Mouse (Mus musculus) heart, embryonic 13.5 days (tissue): Measurements from ENCODE around the gene Fpr2. TPM values are rescaled to one million over a fixed set of nuclear protein-coding genes. Genes with fewer than 3 reads are reported as not detected.

Experiments
- ATAC-seq: fragments of 200-750 bp; cut with Nextera tagmentation; 2 replicates; pipeline ENCODE4 v1.8.0; 2017; ENCODE audit warnings: moderate TSS enrichment; ENCODE audit not compliant: insufficient number of reproducible peaks, low FRiP score, low TSS enrichment; ENCODE audit errors: extremely low read depth
- H3K27ac ChIP-seq: fragments of 300-500 bp; sonication (generic); replicated peaks from 2 replicates; pipeline ENCODE4 v1.5.1; 2015; ENCODE audit warnings: moderate library complexity, mild to moderate bottlenecking, inconsistent platforms
- H3K27me3 ChIP-seq: fragments of 300-500 bp; sonication (generic); replicated peaks from 2 replicates; pipeline ENCODE4 v1.6.1; 2015; ENCODE audit warnings: mild to moderate bottlenecking, inconsistent platforms
- H3K36me3 ChIP-seq: fragments of 300-500 bp; sonication (generic); 2 replicates; pipeline ENCODE4 v1.6.1; 2015; ENCODE audit warnings: mild to moderate bottlenecking, inconsistent platforms
- H3K4me1 ChIP-seq: fragments of 300-500 bp; sonication (generic); 2 replicates; pipeline ENCODE4 v1.6.1; 2015; ENCODE audit warnings: inconsistent platforms
- H3K4me2 ChIP-seq: fragments of 300-500 bp; sonication (generic); 2 replicates; pipeline ENCODE4 v1.6.1; 2015; ENCODE audit warnings: inconsistent platforms, mild to moderate bottlenecking, moderate library complexity
- H3K4me3 ChIP-seq: fragments of 300-500 bp; sonication (generic); 2 replicates; pipeline ENCODE4 v1.5.1; 2015; ENCODE audit warnings: moderate library complexity, mild to moderate bottlenecking, inconsistent platforms
- H3K9ac ChIP-seq: fragments of 300-500 bp; sonication (generic); 2 replicates; pipeline ENCODE4 v1.6.1; 2015; ENCODE audit warnings: inconsistent platforms, mild to moderate bottlenecking, moderate library complexity
- H3K9me3 ChIP-seq: fragments of 300-500 bp; sonication (generic); 2 replicates; pipeline ENCODE4 v1.6.1; 2016; ENCODE audit warnings: inconsistent platforms
- WGBS: fragments of 180-500 bp; shearing (Covaris S2); methylation state at CpG from one replicate; pipeline ENCODE4 v1.1.7; 2015; ENCODE audit warnings: mixed read lengths; 5-methylcytosine and 5-hydroxymethylcytosine counted together
- polyA plus RNA-seq: library from polyadenylated mRNA; unstranded; fragments of >200 nt; fragmentation: Nextera tagmentation; extraction: Ambion mirVana; gene quantifications from 2 replicates; pipeline ENCODE4 v1.2.1, GENCODE M21; 2015

Gene Fpr2
- polyA plus RNA-seq, 1 experiment from 2014 or later = not detected

DNA sequence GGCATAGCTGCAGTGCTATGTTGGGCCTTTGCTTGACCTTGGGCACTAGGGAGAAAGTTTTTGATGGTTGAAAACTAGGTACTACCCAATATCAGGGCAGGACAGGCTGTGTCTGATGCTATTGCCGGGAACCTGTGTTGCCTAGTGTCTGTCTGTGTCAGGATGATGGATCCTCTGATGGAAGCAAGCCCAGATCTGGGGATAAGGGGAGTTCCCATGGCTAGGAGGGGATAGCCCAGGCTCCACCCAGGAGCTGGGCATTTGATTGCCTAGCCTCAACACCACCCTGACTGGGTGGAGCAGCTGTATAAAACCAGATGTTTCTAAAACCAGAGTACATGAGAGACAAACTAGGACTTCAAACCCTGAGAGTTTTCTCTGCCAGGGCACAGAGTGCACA is 31.0 kb upstream of the Fpr2 start:
- Histone ChIP-seq H3K27me3 (no peaks in the 10 kb centered on the region), H3K36me3 (peaks cover 6% of the 10 kb centered on the region; the same call in 1 of the 2 replicates), H3K4me1 (no peaks in the 10 kb centered on the region), H3K4me3 (no peak overlapping the region), H3K4me2 (no peak overlapping the region), H3K9ac (no peak overlapping the region), H3K9me3 (no peaks in the 10 kb centered on the region), H3K27ac (no peak overlapping the region)
- WGBS = 66% methylated on average over 1 of the region's 1 CpGs
- ATAC-seq = no peak

DNA sequence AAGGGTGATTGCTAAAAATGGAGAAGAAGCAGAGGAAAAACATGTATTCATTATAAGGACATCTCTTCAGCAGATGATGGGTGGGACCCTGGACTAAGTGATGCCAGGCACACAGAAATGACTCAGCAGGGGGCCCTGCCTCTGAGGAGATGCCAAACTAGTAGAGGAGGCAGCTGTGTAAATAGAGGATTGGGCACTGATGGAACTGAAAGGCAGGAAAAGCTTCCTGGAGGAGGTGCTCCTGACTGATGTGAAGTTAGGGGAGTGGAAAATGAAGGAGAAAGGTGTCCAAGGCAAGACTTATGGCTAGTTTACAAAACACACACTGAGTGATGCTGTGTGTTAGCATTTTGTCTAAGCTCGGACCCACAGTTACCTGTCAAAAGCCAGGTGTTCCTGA is 30.2 kb upstream of the Fpr2 start:
- no peak for ATAC-seq
- Histone ChIP-seq H3K36me3 (peaks cover 8% of the 10 kb centered on the region), H3K9me3 (no peaks in the 10 kb centered on the region), H3K4me1 (no peaks in the 10 kb centered on the region), H3K27ac (no peak overlapping the region), H3K9ac (no peak overlapping the region), H3K27me3 (no peaks in the 10 kb centered on the region), H3K4me2 (no peak overlapping the region), H3K4me3 (no peak overlapping the region)
- 73% methylated on average over 1 of the region's 1 CpGs for WGBS

DNA sequence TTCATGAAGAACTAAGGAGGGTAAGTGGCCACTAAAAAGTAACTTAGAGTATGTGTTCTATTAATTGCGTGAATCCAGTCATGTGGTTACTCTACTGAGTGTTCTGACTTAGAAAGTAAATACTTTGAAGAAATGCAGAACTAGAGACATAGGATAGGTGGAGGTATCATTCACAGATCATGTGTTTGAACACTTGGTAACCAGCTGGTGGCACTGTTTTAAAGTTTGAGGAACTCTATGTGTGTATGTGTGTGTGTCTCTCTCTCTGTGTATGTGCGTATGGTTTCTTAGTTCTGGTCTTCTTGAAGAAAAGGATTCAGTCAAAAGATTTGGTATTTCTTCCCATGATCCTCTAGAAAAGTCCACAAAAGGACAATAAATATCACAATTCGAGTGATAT is 27.5 kb upstream of the Fpr2 start:
- Histone ChIP-seq H3K4me1 (no peaks in the 10 kb centered on the region), H3K9me3 (no peaks in the 10 kb centered on the region), H3K4me2 (no peak overlapping the region), H3K36me3 (peaks cover 29% of the 10 kb centered on the region), H3K4me3 (no peak overlapping the region), H3K27me3 (no peaks in the 10 kb centered on the region), H3K9ac (no peak overlapping the region), H3K27ac (no peak overlapping the region)
- 82% methylated on average over 3 of the region's 3 CpGs for WGBS
- no peak for ATAC-seq

GRCm38 (mm10) chr17:17862360-17862759 is 25.3 kb upstream of the Fpr2 start:
- WGBS = 25% methylated on average over 1 of the region's 1 CpGs
- no peak overlapping the region for H3K4me2 ChIP-seq
- H3K36me3 ChIP-seq = peaks cover 42% of the 10 kb centered on the region
- no peaks in the 10 kb centered on the region for H3K4me1 ChIP-seq
- H3K27me3 ChIP-seq = no peaks in the 10 kb centered on the region
- no peak overlapping the region for H3K27ac ChIP-seq
- no peak overlapping the region for H3K9ac ChIP-seq
- H3K4me3 ChIP-seq = no peak overlapping the region
- no peaks in the 10 kb centered on the region for H3K9me3 ChIP-seq
- no peak for ATAC-seq

GRCm38 (mm10) chr17:17865168-17865567 is 22.5 kb upstream of the Fpr2 start:
- Histone ChIP-seq H3K9ac (no peak overlapping the region), H3K9me3 (no peaks in the 10 kb centered on the region), H3K4me2 (no peak overlapping the region), H3K36me3 (peaks cover 42% of the 10 kb centered on the region), H3K4me3 (no peak overlapping the region), H3K4me1 (no peaks in the 10 kb centered on the region), H3K27ac (no peak overlapping the region), H3K27me3 (no peaks in the 10 kb centered on the region)
- ATAC-seq = no peak
- 45% methylated on average over 2 of the region's 2 CpGs for WGBS

DNA sequence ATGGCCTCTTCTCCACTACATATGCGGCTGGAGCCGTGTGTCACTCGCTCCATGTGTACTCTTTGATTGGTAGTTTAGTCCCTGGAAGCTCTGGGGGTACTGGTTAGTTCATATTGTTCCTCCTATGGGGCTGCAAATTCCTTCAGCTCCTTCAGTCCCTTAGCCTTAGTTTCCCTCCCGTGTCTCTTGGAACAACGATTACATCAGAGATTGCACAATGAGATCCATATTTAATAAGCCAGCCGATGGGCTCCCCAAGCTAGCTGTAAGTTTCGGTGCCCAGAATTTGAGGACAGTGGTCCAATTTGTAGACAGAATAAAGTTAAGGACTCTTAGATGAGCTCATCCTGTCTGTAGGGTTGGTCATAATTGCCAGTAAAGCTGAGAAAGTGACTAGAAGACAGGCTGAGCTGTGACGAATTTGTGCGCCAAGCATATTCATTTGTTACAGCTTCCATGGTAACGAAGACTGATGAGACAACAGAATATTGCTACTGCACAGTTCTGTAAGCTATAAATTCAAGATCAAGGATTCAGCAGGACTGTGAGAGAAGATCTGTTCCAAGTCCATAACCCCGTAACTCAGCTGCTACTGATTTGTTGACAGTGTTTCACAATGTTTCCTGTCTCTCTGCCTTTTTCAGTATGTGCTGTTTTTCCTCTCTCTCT is 20.7 kb upstream of the Fpr2 start:
- 80% methylated on average over 11 of the region's 11 CpGs for WGBS
- Histone ChIP-seq H3K27me3 (no peaks in the 10 kb centered on the region), H3K9ac (no peak overlapping the region), H3K27ac (no peak overlapping the region), H3K36me3 (peaks cover 42% of the 10 kb centered on the region), H3K4me2 (no peak overlapping the region), H3K9me3 (no peaks in the 10 kb centered on the region), H3K4me3 (no peak overlapping the region), H3K4me1 (no peaks in the 10 kb centered on the region)
- ATAC-seq = no peak

DNA sequence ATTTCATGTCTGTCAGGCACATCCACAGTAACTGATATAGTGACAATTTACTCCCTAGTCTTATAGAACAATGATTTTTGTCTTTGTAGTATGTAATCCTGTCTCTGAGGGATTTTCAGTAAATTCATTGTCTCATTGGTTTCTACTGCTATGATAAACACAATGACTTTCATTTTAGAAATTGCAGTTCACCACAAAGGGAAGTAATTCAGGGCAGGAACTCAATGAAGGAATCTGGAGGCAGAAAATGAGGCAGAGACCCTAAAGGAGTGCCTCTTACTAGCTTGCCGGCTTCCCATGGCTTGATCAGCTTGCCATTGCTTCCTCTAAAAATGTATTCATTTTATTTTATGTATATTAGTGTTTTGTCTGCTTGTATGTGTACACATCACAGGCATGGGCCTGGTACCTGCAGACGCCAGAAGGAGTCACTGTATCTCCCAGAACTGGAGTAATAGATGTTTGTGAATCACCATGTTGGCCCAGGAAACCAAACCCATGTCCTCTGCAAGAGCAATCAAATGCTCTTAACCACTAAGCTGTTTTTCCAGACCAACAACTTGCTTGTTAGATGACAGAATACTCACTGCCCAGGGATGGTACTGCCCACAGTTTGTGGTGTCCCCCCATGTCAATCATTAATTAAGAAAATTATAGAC is 16.6 kb upstream of the Fpr2 start:
- Histone ChIP-seq H3K4me3 (no peak overlapping the region), H3K27me3 (no peaks in the 10 kb centered on the region), H3K36me3 (peaks cover 5% of the 10 kb centered on the region), H3K27ac (no peak overlapping the region), H3K9me3 (peaks cover 5% of the 10 kb centered on the region), H3K4me2 (no peak overlapping the region), H3K9ac (no peak overlapping the region), H3K4me1 (no peaks in the 10 kb centered on the region)
- WGBS = 80% methylated on average over 2 of the region's 2 CpGs
- no peak for ATAC-seq

DNA sequence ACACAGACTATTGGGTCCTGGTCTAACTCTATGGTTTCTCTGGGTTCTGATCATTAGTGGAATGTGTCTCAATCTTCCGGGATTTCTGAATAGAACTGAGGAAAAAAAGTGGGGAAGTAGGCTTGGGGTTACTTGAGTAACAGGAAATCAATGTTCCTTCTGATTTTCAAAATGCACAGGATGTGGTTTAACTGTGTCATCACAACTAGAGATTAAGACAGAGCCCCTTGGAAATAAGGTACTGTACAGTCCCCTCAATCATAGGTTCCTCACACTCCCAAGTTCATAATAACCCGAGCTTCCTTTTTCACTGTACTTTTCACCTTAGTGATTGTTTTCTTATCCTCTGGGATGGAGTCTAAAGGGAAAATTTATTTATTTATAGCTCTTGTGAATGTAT is 15.9 kb upstream of the Fpr2 start:
- H3K27me3 ChIP-seq = no peaks in the 10 kb centered on the region
- no peak overlapping the region for H3K4me3 ChIP-seq
- H3K27ac ChIP-seq = no peak overlapping the region
- ATAC-seq = no peak
- peaks cover 5% of the 10 kb centered on the region for H3K9me3 ChIP-seq
- H3K9ac ChIP-seq = no peak overlapping the region
- H3K4me2 ChIP-seq = no peak overlapping the region
- 66% methylated on average over 2 of the region's 2 CpGs for WGBS
- peaks cover 2% of the 10 kb centered on the region for H3K36me3 ChIP-seq
- H3K4me1 ChIP-seq = no peaks in the 10 kb centered on the region

DNA sequence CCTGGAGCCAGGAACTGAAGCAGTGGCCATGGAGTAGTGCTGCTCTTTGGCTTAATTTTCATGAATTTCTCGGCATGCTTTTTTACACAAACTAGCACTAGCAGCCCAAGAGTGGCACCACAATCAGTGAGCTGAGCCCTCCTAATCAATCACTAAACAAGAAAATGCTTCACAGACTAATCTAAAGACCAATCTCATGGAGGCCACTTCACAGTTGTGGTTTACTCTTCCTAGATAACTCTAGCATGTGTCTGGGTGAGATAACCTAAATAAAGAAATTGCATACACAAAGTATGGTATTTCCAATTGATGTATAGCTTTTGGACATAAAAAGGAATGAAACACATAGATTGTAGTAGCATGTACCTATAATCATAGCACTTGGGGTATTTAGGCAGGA is 8.3 kb upstream of the Fpr2 start:
- Histone ChIP-seq H3K9ac (no peak overlapping the region), H3K27me3 (no peaks in the 10 kb centered on the region; the same call in 1 of the 2 replicates), H3K27ac (no peak overlapping the region), H3K4me2 (no peak overlapping the region), H3K9me3 (no peaks in the 10 kb centered on the region), H3K4me1 (no peaks in the 10 kb centered on the region), H3K36me3 (no peaks in the 10 kb centered on the region), H3K4me3 (no peak overlapping the region)
- 45% methylated on average over 1 of the region's 1 CpGs for WGBS
- ATAC-seq = no peak

DNA sequence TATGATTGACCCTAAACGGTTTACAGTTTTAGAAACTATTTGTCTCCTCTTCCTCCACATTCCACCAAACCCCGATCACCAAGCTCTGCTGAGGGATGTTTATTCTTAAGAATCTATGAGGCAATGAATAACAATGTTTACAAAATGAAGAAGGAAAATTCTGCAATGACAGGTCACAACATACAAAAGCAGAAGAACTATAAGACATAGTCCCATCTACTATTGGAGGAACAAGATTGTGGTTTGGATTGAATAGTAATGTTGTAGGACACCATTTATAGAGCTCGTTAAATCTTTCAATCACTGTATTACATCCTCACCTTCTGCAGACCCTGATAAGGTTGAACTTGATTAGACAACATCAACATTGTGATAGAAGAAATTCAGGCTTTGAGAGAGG is 5.0 kb upstream of the Fpr2 start:
- Histone ChIP-seq H3K9ac (no peak overlapping the region), H3K9me3 (no peaks in the 10 kb centered on the region), H3K4me3 (no peak overlapping the region), H3K4me2 (no peak overlapping the region), H3K27me3 (no peaks in the 10 kb centered on the region; the same call in 1 of the 2 replicates), H3K4me1 (no peaks in the 10 kb centered on the region), H3K27ac (no peak overlapping the region), H3K36me3 (no peaks in the 10 kb centered on the region)
- ATAC-seq = no peak
- WGBS = 67% methylated on average over 3 of the region's 3 CpGs

DNA sequence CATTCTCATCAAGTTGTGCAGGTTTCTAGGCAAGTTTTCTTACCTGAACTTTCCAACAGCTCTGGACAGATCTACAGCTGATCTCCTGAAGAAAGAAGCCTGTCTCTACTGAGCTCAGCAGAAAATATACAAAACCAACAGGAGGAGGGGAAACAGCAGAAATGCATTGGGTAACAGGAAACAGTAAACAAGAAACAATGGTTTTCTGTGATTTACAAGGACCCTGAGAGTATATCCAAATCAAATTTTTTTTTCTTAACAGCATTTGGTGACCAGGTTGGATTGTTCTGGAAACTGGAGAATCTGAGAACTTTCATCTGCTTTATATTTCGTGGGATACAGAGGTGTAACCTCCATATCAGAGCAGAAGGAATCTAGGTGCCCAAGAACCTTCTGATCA is 3.8 kb upstream of the Fpr2 start, which contains the start of gene Fpr1:
Fpr1 (minus strand) TSS at position 101 of the 400 bp plus-strand sequence.
- H3K9me3 ChIP-seq = no peaks in the 10 kb centered on the region
- no peak within 1 kb of the TSS for H3K9ac ChIP-seq
- no peak within 1 kb of the TSS for H3K27ac ChIP-seq
- H3K36me3 ChIP-seq = no peaks in the 10 kb centered on the region
- H3K4me2 ChIP-seq = no peak within 1 kb of the TSS
- 39% methylated on average over 1 of the region's 1 CpGs for WGBS
- no peaks in the 10 kb centered on the region; the same call in 1 of the 2 replicates for H3K27me3 ChIP-seq
- ATAC-seq = no peak
- no peak within 1 kb of the TSS for H3K4me3 ChIP-seq
- no peaks in the 10 kb centered on the region for H3K4me1 ChIP-seq
